Mouse (Mus musculus): ENCODE measurements around the gene Osbpl10.

- no peak for TF ChIP-seq GATA1 (IDR thresholded peaks at IDR 0.05; ENCODE audit: low read length)
- TF ChIP-seq TAL1 (IDR thresholded peaks at IDR 0.05; ENCODE audit: low read length): no peak
Measured at GRCm38 (mm10) chr9:115048861-115049260, 70.5 kb downstream of the Osbpl10 start.

All from erythroblast, embryonic 14.5 days (primary cell).